Mouse (Mus musculus) CD8-positive naive resting alpha-beta T cell, adult 2 months (primary cell): ENCODE measurements around the gene Serpine1.

Experiments
- DNase-seq, 2 experiments: peaks; one replicate each; pipeline ENCODE4 v3.0.0; 2022; ENCODE audit warnings: low read depth in 2 of 2, low spot score in 2 of 2

Serpine1 gene

DNA sequence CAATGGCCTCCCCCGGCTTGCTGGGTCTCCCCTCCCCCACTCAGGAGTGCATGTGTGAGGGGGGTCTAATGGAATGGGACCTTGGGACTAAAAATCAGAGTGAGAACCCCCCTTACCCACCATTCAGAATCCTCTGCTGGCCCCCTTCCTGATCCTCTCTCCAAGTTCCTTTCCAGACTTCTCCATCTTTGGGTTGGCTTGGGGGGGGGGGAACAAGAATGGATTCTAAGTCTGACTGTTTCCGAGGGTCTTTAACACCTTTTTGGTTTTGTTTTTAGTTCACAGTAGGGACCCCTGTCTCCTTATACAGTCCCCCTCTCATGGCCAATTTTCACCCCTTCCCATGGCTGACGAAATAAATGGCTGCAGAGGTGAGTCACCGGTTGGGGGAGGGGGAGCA, 46.0 kb downstream of the Serpine1 start, which contains the start of gene Vgf:
Gene Vgf (plus strand): TSS at position 301 of the 400 bp plus-strand sequence.
- DNase-seq = no peak

DNA sequence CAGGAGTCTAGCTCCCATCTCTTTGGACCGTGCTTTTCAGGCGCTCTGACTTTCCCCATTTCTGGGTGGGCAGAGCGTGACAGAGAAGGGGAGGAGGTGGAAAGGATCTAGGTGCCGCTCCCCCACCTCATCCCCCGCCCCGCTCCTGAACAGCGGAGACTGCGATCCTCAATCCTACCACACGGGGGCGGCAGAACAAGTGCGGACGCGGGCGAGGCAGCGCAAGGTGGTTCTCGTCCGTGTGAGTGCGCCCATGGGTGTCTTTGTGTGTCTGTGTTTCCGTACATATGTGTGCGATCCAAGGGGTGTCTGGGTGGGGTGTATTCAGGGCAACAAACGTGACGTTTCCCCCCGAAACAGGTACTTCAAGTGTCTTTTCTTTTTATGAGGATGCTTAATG, 46.9 kb downstream of the Serpine1 start:
- DNase-seq = peak; percentile 75 to 85

DNA sequence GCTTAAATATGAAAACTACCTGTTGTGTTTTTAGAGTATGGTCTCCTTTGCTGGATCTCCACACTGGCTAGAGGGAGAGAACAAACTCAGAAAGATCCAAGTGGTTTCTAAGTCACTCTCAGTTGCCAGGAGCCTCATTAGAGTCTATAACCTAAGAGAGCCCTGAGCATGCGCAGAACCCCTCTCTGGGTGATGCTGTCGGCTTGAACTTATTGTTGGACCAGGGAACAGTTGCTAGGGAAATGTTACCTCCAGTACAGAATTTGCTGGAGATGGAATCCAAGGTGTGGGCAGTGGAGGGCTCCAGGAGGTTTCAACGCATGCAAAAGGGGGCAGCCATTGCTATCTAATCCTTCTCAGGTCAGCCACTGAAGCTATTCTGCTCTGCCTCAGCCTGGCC, 47.8 kb downstream of the Serpine1 start:
- DNase-seq = no peak

DNA sequence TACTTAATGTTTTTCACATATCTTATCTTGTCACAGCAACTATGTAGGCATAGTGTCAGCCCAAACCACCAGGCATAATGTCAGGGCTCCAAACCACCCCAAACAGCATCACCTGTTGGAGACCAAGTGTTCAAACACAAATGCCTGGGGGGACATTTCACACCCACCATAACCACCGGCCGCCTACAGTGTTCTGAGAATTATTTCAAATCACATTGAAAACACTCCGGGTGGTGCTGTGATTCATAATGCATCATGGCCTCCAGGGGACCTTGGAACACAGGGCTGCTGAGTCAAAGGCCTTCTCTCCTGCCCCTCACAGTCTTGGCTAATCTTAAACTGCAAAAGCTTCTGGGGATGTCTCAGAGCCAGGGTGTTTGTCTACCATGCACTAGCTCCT, 56.2 kb downstream of the Serpine1 start:
- no peak for DNase-seq

DNA sequence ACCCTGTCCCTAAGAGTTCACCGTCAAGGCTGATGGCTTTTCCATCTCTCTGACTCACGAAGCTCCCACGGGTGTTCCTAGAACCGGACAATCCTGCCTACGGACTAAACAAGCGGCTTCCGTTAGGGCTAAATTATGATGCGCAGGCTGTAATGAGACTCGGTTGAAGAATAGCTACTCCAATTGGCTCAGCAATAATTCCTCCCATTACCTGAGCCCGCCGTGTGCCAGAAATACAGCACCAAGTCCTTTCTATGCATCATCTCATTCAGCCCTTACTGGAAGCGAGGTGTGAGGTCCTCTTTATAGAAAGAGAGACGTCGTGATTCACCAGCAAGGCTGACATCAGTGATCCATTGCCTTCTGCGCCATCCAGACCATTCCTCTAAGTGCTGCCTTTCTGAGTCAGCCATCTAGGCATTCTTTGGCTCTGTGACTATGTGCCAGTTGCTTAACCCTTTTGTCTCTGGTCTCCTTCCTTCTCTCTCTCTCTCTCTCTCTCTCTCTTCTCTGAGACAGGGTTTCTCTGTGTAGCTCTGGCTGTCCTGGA, 59.6 kb downstream of the Serpine1 start:
- DNase-seq = no peak
